Mouse (Mus musculus): ENCODE data around the gene Ifitm5. TPM values are rescaled to one million over a fixed set of nuclear protein-coding genes. Genes with fewer than 3 reads are reported as not detected.
"Not testable (repeated sequence)": the region's sequence is repeated elsewhere in the genome, so short reads cannot be mapped to it uniquely, and the experiment has no call there.

Ifitm5 gene
- polyA plus RNA-seq, 1 experiment = not detected

- Histone ChIP-seq H3K27ac (ENCODE audit: insufficient read depth, low read depth, low read length) (no peak overlapping the region), H3K4me3 (ENCODE audit: insufficient read depth, low read depth, low read length) (no peak overlapping the region), H3K4me1 (ENCODE audit: control insufficient read depth, insufficient read depth, low read length) (no peaks in the 10 kb centered on the region)
- 93% methylated on average over 7 of the region's 7 CpGs for WGBS
- TF ChIP-seq CTCF (IDR thresholded peaks at IDR 0.05; ENCODE audit: insufficient read depth, low read depth, low read length) = no peak
- no peak for TF ChIP-seq POLR2A (IDR thresholded peaks at IDR 0.05; ENCODE audit: insufficient read depth, low read depth, low read length)
These were observed 32.9 kb upstream of the Ifitm5 start for GRCm38 (mm10) chr7:140982971-140983370.

DNA sequence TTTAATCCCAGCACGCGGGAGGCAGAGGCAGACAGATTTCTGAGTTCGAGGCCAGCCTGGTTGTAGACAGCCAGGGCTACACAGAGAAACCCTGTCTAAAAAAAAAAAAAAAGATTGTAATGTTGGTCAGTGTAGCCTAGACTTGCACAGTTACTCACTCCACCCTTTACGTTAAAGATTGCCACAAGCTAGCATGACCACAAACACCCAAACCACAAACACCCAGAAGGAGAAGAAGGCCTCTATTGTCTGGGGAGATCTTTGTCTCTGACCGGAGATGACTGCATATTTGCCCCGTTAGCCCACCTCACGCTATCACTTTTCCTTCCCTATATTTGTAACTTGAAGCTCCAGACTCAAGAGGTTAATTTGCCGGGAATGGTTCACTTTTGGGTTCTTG, 31.6 kb upstream of the Ifitm5 start:
- TF ChIP-seq CTCF (IDR thresholded peaks at IDR 0.05; ENCODE audit: insufficient read depth, low read depth, low read length) (no peak), POLR2A (IDR thresholded peaks at IDR 0.05; ENCODE audit: insufficient read depth, low read depth, low read length) (no peak)
- Histone ChIP-seq H3K4me3 (ENCODE audit: insufficient read depth, low read depth, low read length) (no peak overlapping the region), H3K27ac (ENCODE audit: insufficient read depth, low read depth, low read length) (no peak overlapping the region), H3K4me1 (ENCODE audit: control insufficient read depth, insufficient read depth, low read length) (no peaks in the 10 kb centered on the region)
- 92% methylated on average over 8 of the region's 8 CpGs for WGBS

GRCm38 (mm10) chr7:140976720-140977119, 26.6 kb upstream of the Ifitm5 start:
- H3K27ac ChIP-seq (ENCODE audit: insufficient read depth, low read depth, low read length); H3K4me3 ChIP-seq (ENCODE audit: insufficient read depth, low read depth, low read length); H3K4me1 ChIP-seq (ENCODE audit: control insufficient read depth, insufficient read depth, low read length): not testable (repeated sequence)
- 96% methylated on average over 9 of the region's 9 CpGs for WGBS

DNA sequence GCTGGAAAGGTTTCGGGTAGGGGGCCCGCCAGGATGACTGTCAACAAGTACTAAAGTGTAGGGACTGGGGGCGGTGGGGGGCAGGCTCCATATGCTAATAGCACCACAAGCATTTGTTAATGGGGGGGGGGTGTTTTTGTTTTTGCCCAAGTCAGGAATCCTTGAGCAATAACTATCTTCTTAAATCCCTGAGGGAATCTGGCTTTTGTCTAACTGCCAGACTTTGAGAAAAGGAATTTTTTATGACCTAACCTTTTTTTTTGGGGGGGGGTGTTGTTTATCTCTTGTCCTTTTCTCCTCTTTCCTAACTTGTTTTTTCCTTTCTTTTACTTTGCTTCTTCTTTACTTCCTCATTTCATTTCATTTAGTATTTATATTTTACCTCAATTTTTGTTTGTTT, 25.4 kb upstream of the Ifitm5 start:
- no peak overlapping the region for H3K27ac ChIP-seq (ENCODE audit: insufficient read depth, low read depth, low read length)
- 53% methylated on average over 3 of the region's 3 CpGs for WGBS
- H3K4me1 ChIP-seq (ENCODE audit: control insufficient read depth, insufficient read depth, low read length) = peaks cover 3% of the 10 kb centered on the region; the same call in 1 of the 2 replicates
- H3K4me3 ChIP-seq (ENCODE audit: insufficient read depth, low read depth, low read length) = no peak overlapping the region
- no peak for TF ChIP-seq CTCF (IDR thresholded peaks at IDR 0.05; ENCODE audit: insufficient read depth, low read depth, low read length)
- TF ChIP-seq POLR2A (IDR thresholded peaks at IDR 0.05; ENCODE audit: insufficient read depth, low read depth, low read length) = no peak

DNA sequence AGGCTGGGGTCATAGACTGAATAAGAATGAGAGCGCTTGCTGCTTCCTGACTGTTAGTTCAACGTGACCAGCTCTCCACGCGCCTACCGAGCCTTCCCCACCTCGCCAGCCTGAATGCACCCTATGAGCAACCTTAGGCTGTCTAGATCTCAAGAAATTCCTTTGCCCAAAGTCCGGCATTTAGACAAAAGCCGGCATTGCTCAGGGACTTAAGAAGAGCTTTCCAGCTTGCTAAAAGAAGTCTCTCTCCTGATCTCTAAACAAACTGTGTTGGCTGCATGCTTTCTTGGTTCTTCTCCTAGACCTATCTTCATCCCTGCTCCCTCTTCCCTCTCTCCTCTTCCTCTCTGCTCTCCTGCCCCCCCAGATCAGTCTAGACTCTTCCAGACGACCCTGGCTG, 24.8 kb upstream of the Ifitm5 start:
- Histone ChIP-seq H3K27ac (ENCODE audit: insufficient read depth, low read depth, low read length) (no peak overlapping the region), H3K4me3 (ENCODE audit: insufficient read depth, low read depth, low read length) (no peak overlapping the region), H3K4me1 (ENCODE audit: control insufficient read depth, insufficient read depth, low read length) (peaks cover 3% of the 10 kb centered on the region; the same call in 1 of the 2 replicates)
- WGBS = 51% methylated on average over 9 of the region's 9 CpGs
- TF ChIP-seq CTCF (IDR thresholded peaks at IDR 0.05; ENCODE audit: insufficient read depth, low read depth, low read length) (no peak), POLR2A (IDR thresholded peaks at IDR 0.05; ENCODE audit: insufficient read depth, low read depth, low read length) (no peak)

GRCm38 (mm10) chr7:140973396-140974165, 23.5 kb upstream of the Ifitm5 start:
- peaks cover 5% of the 10 kb centered on the region; the same call in 1 of the 2 replicates for H3K4me1 ChIP-seq (ENCODE audit: control insufficient read depth, insufficient read depth, low read length)
- TF ChIP-seq POLR2A (IDR thresholded peaks at IDR 0.05; ENCODE audit: insufficient read depth, low read depth, low read length) (no peak), CTCF (IDR thresholded peaks at IDR 0.05; ENCODE audit: insufficient read depth, low read depth, low read length) (no peak)
- H3K27ac ChIP-seq (ENCODE audit: insufficient read depth, low read depth, low read length) = peak overlapping the region; percentile 54; the same call in 1 of the 2 replicates
- no peak overlapping the region for H3K4me3 ChIP-seq (ENCODE audit: insufficient read depth, low read depth, low read length)
- WGBS = 27% methylated on average over 14 of the region's 14 CpGs

DNA sequence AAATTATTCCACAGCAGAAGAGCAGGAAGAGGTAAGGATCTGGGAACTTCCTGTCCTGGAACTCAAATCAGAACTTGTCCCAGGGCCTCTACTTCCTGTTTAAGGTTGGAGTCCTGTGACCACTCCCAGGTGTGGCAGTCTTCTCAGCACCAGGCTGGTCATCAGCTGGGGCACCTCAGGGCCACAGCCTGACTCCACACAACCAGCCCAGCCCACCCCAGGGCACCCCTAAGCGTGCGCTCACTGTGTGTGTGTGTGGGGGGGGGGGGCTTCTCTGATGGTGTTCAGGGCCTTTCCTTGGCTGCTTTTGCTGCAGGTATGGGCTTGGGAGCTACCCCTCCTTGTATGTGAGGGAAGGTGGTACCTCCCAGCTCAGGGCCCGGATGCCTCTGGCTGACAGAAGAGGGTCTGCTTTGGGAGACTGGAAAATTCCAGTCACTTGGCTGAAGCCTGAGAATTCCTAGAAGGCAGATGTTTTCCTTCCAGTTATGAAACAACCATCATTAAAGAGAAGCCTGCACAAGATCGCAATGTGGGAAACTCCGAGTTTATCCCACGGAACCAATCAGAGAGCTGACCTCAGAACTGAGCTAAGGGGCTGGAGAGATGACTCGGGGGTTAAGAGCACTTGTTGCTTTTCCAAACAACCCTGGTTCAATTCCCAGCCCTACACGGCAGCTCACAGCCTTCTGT, 21.5 kb upstream of the Ifitm5 start:
- Histone ChIP-seq H3K4me3 (ENCODE audit: insufficient read depth, low read depth, low read length) (no peak overlapping the region), H3K4me1 (ENCODE audit: control insufficient read depth, insufficient read depth, low read length) (peaks cover 9% of the 10 kb centered on the region), H3K27ac (ENCODE audit: insufficient read depth, low read depth, low read length) (no peak overlapping the region)
- TF ChIP-seq CTCF (IDR thresholded peaks at IDR 0.05; ENCODE audit: insufficient read depth, low read depth, low read length) = no peak
- TF ChIP-seq POLR2A (IDR thresholded peaks at IDR 0.05; ENCODE audit: insufficient read depth, low read depth, low read length) = no peak
- WGBS = 83% methylated on average over 8 of the region's 8 CpGs

DNA sequence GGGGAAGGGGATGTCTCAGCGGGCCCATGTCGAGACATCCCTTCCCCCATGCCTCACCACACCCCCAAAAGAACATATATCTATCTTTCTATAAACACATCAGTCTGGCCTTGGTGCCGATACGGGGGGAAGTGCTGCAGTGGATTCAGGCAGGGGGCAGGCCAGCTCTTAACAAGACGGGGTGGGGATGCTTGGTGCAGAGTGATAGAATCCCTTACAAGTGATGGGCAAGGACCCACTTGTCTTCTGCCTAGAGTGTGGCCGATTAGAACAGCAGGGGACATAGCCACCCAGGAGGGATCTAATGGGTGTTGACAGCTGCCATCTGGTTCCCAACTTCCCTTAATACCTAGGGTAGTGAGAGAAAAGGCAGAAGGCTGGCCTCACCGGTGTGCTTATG, 20.8 kb upstream of the Ifitm5 start:
- Histone ChIP-seq H3K27ac (ENCODE audit: insufficient read depth, low read depth, low read length) (no peak overlapping the region), H3K4me1 (ENCODE audit: control insufficient read depth, insufficient read depth, low read length) (peaks cover 9% of the 10 kb centered on the region), H3K4me3 (ENCODE audit: insufficient read depth, low read depth, low read length) (no peak overlapping the region)
- whole genome bisulfite sequencing = 69% methylated on average over 7 of the region's 7 CpGs
- TF ChIP-seq POLR2A (IDR thresholded peaks at IDR 0.05; ENCODE audit: insufficient read depth, low read depth, low read length) = no peak
- TF ChIP-seq CTCF (IDR thresholded peaks at IDR 0.05; ENCODE audit: insufficient read depth, low read depth, low read length) = no peak

DNA sequence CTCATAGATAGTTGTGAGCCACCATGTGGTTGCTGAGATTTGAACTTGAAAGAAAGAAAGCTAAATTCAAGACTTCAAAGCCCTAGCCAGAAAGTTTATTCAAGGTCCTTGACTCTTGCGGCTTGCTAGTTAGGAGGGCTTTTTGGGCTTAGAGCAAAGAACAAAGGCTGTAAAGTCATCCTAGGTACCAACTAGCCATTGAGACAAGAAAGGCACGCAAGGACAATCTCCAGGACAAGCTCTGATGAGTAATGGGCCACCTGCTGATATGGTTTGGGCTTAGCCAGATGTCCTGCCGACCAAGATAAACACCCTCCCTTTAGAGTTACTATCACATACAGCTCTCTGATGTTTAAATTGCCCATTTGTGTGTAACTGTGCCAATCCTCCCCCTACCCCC, 18.6 kb upstream of the Ifitm5 start:
- not testable (repeated sequence) for H3K27ac ChIP-seq (ENCODE audit: insufficient read depth, low read depth, low read length); H3K4me3 ChIP-seq (ENCODE audit: insufficient read depth, low read depth, low read length); H3K4me1 ChIP-seq (ENCODE audit: control insufficient read depth, insufficient read depth, low read length)
- 57% methylated on average over 3 of the region's 3 CpGs for WGBS

Measured in olfactory bulb, adult 2 months (tissue).